ENCODE assay signal across 14 mouse cellular contexts in genomic region chr17:73044918-73045580, GRCm38 (mm10).
DNase-seq lines count a peak whose midpoint lies in the region; ATAC-seq lines count a peak whose summit lies in the region.
"Had no signal": no experiment of that assay in that cellular context is flagged by ENCODE, and none has a peak within 500 bp of the region (broad histone marks: within the 10 kb centered on the region; RNA-seq: fewer than 3 reads in every experiment).

No protein-coding gene starts in this region.

- intact Hi-C loops in heart, postnatal 25 days (cut with DNase I) = no loop called here

- no peak overlapping the region for H3K4me3 ChIP-seq in heart, embryonic 12.5 days
- H3K4me3 ChIP-seq: heart, adult 2 months; lung, embryonic 15.5 days had no signal

- DNase-seq in frontal cortex, postnatal 25 days (ENCODE audit: low spot score in 2 of 2) = no peak
- peak; percentile 57 for DNase-seq in brain, embryonic 18.5 days (ENCODE audit: low read depth, low spot score)
- peak; percentile 44 to 53 for DNase-seq in layer of hippocampus, adult 8-10 months (ENCODE audit: low spot score in 2 of 2)
- no peak for DNase-seq in heart, postnatal 25 days (ENCODE audit: low spot score)
- no peak for DNase-seq in thymus, postnatal 14 days
- DNase-seq: adrenal gland, postnatal 10 days; cerebellum, postnatal 25 days; heart, adult 2 months; kidney, postnatal 36 days had no signal

- no peaks in the 10 kb centered on the region for H3K36me3 ChIP-seq in heart, embryonic 12.5 days
- H3K36me3 ChIP-seq: lung, embryonic 15.5 days had no signal

- H3K9me3 ChIP-seq in heart, embryonic 12.5 days (replicated peaks) = no peaks in the 10 kb centered on the region
- H3K9me3 ChIP-seq: lung, embryonic 15.5 days had no signal

- no peaks in the 10 kb centered on the region for H3K27me3 ChIP-seq in heart, embryonic 12.5 days (replicated peaks)
- H3K27me3 ChIP-seq: lung, embryonic 15.5 days; Patski had no signal

- no peaks in the 10 kb centered on the region for H3K4me1 ChIP-seq in heart, embryonic 12.5 days (replicated peaks)
- H3K4me1 ChIP-seq: lung, embryonic 15.5 days had no signal

- no peak overlapping the region for H3K27ac ChIP-seq in heart, embryonic 12.5 days (ENCODE audit: poor library complexity, severe bottlenecking)
- H3K27ac ChIP-seq: heart, adult 2 months; lung, embryonic 15.5 days had no signal

- WGBS in heart, embryonic 12.5 days = 60% methylated on average over 5 of the region's 5 CpGs

- H3K4me2 ChIP-seq in heart, embryonic 12.5 days = no peak overlapping the region
- H3K4me2 ChIP-seq: lung, embryonic 15.5 days had no signal

- ATAC-seq in frontal cortex, adult (ENCODE audit: low TSS enrichment) = peak; percentile 52; the same call in 1 of the 2 replicates
- peak; percentile 46; the same call in 1 of the 2 replicates for ATAC-seq in megakaryocyte progenitor cell, adult 5-6 weeks (replicated peaks; ENCODE audit: poor library complexity)
- no peak for ATAC-seq in heart, embryonic 12.5 days (ENCODE audit: insufficient number of reproducible peaks, low FRiP score)
- ATAC-seq: Patski had no signal

- no peak overlapping the region for H3K9ac ChIP-seq in heart, embryonic 12.5 days
- H3K9ac ChIP-seq: lung, embryonic 15.5 days had no signal

Comparison
In these comparisons a context has a peak if more than half of its experiments do, and no peak if none do; other contexts are left out.
1. DNase-seq: peak in brain, embryonic 18.5 days (single experiment) and layer of hippocampus, adult 8-10 months (2 of 2); none in frontal cortex, postnatal 25 days (0 of 2), heart, postnatal 25 days (single experiment) and thymus, postnatal 14 days (single experiment).